Mouse (Mus musculus) adrenal gland (tissue): ENCODE measurements around the gene Rbck1.
"Not testable (repeated sequence)": the region's sequence is repeated elsewhere in the genome, so short reads cannot be mapped to it uniquely, and the experiment has no call there.

ENCODE experiments used
- intact Hi-C: fragments of 180-260 bp; cut with DNase I; formaldehyde crosslinking; loops from one replicate; pipeline ENCODE4 v1.15.1; 2025
- long read RNA-seq, 2 experiments: library from polyadenylated mRNA; unstranded; transcript quantifications; one replicate each; pipeline ENCODE4 v2.0.0; 2020; ENCODE audit warnings: borderline replicate concordance in 1 of 2; ENCODE audit not compliant: insufficient replicate concordance in 1 of 2

Gene Rbck1
- long read RNA-seq, experiment 1, transcript Rbck1-202 (12 exons, 2,384 nt), result major isoform, 71 of 102 reads
- long read RNA-seq, experiment 1, partial matches to known transcripts, result 9 of 102 reads
- long read RNA-seq, experiment 1, other reads (novel, unspliced or antisense), result 17 of 102 reads
- long read RNA-seq, experiment 2, transcript Rbck1-202 (12 exons, 2,384 nt), result major isoform, 88 of 114 reads
- long read RNA-seq, experiment 2, partial matches to known transcripts, result 17 of 114 reads
- long read RNA-seq, experiment 2, other reads (novel, unspliced or antisense), result 7 of 114 reads

DNA sequence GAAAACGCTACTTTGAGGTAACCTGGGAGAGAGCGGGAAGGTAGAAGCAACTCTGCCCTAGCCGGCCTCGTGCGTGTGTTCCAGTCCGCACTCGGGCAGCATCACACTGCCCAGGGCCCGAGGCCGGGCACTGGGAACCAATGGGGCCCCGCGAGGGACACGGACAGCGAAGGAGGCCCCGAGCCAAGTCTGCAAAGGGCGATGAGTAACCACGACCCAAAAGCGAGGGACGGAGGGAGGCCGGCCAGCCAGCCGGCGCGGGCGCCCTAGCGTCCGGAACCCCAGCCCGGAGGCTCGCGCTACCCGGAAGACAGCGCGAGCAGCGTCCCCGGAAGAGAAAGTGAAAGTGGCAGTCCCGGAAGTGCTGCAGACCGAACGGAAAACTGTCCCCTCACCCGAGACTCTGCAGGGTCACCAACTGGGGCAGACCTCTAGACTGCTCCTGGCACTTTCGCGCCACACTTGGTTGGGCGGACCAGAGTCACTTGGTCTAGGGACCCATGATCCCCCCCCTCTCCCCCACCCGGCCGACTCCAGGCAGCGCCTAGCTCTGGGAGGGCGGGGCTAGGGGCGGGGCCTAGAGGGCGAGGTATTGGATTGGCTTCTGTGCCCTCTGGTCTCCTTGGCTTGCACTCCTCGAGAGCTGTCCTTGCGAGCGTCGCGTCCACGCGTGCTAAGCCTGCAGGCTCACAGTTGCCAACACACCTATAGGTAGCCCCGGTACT, at the start of gene Rbck1:
Rbck1 (minus strand) TSS at position 553 of the 725 bp plus-strand sequence.
- intact Hi-C loops, result loop anchor here (5.0 to 10.0 kb wide), 2 partner anchors 40 to 227 kb away; partner anchors contain the start of genes Srxn1 and Tbc1d20

DNA sequence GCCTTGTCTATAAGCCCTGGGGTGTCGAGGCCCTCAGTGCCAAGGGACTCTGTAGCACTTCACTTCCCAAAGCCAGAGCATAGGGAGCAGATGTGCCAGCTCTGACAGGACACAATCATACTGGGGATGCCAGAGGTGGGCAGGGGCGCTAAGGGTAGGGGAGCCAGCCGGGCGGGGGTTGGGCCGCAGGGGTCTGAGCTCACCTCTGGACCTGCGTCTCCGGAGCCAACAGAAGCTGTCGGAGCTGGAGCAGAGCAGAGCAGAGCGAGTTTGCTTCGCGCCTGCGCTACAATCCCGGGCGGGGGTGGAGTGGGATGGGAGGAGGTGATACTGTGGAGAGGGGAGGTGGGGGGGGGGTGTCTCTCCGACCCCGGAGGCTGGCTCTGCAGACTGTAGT, 43.9 kb upstream of the Rbck1 start, which contains the start of gene Nrsn2:
Nrsn2 (minus strand) TSS at position 294 of the 397 bp plus-strand sequence.
- intact Hi-C loops, result no loop called here

DNA sequence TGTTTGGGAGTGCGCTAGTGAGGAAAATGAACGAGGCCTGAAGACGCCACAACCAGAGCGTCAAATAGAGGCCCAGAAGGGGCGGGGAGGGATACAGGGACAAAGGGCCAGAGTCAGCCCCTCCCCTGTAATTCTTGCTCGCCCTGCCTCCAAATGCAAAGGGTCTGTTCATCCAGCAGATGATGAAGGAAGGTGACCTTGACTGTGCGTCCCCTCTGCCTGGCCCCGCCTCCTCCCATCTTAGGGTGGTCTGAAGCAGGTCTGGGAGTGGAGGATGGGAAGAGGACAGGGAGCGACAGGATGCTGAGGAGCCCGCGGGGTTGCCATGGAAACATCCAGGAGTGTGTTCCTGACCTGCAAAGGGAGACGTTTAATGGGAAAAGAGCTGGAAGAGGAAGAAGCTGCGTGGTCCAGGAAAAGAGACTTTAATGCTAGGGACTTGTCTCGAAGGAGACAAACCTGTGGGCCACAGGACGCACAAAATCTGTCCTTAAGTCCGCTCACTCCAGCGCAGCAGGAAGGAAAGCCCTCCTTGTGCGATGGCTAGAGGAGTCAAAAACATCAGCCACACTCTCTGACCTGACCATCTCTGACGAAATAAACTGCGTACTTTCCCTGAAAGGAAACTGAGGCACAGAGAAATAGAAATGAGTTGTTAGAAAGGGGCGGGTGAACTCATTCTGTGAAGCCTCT, 43.3 kb upstream of the Rbck1 start:
- intact Hi-C loops, result no loop called here

DNA sequence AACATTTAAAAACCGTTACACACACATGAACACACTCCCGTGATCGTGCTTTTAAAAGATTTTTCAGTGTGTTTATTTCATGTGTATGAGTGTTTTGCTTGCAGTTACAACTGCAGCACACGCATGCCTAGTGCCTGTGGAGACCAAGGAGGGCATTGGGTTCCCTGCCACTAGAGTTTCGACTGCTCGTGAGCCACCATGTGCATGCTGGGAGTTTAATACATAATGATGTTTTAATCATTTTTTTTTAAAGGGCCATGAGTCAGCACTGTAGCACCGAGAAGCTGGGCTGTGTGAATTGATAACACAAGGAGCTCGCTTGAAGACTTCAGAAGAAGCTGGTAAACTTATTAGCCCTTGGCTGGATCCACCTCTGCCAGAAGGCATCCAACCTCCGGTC, 41.1 kb upstream of the Rbck1 start:
- intact Hi-C loops, result no loop called here

DNA sequence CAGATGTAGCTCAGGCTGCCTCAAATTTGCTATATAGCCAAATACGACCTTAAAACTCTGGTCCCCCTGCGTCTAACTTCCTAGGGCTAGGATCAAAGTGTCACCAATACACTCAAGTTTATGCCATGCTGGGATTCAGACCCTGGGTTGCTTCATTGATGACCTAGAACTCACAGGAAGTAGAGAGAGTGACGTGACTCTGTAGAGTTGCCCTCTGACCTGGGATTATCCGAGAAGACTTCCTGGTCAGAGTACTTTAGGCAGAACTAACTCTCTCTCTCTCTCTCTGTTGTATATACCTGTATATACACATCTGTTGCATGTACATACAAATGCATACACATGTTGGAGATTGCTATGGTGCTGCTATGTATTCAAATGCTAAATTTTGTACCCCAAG, 40.2 kb upstream of the Rbck1 start:
- intact Hi-C loops, result no loop called here

DNA sequence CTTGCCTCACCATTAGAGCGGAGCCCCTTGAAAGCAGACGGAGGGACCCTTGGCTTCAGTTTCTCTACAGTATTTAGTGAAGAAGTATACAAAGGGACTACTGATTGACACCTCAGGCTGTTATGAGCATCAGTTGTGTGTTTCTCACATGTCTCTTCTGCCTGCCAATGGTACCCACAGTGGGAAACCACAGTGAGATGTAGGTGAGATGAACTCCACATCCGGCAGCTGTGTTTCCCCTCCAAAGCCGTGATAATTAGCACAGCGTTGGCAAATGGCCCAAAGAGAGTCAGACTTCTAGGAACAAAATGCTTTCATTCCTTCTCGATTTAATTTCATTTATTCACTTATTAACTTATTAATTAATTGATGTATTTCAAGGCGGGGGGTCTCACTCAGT, 39.7 kb upstream of the Rbck1 start:
- intact Hi-C loops, result no loop called here

DNA sequence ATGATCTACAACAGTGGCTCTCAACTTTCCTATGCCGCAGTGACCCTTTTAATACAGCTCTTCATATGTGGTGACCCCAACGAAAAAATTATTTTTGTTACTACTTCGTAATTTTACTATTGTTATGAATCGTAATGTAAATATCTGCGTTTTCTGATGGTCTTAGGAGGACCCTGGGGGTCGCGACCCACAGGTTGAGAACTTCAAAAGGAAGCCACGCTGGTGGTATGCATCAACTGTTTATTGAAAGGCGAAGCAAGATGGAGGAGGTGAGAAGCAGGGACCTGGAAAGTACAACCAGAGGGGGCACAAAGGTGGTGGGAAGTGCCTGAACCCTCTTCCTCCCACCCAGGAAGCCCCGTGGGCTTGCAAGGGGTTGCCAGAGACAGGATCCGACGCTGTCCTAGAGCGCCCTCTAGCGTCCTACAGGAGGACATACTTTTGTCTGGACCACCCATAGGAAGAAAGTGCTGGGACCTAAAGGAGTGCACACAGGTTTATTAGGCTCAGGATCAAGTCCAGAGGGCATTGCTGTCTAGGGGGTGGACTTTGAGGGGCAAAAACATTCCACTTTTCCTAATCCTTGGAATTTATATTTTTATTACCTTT, 36.2 kb upstream of the Rbck1 start:
- intact Hi-C loops, result loop anchor here (1.0 kb wide), 1 partner anchor 279 kb away; no protein-coding TSS in a partner anchor

DNA sequence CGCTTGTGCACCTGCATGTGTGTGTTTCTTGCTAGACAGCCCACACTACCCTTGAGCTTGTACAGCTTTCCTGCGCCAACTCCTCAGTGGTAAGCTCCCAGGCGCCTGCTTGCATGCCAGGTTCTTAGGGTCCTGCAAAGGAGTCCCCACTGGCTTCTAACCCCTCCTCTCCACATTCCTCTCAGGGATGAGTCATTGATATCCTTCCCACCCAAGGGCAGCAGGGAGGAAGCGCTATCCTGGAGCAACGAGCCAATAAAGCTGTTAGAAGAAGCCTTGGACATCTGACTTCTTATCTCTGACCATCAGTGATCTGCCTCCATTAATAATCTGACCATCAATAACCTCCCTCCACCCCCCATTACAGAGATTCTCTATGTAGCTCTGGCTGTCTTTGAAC, 35.5 kb upstream of the Rbck1 start:
- intact Hi-C loops, result loop anchor here (1.0 kb wide), 1 partner anchor 279 kb away; no protein-coding TSS in a partner anchor

DNA sequence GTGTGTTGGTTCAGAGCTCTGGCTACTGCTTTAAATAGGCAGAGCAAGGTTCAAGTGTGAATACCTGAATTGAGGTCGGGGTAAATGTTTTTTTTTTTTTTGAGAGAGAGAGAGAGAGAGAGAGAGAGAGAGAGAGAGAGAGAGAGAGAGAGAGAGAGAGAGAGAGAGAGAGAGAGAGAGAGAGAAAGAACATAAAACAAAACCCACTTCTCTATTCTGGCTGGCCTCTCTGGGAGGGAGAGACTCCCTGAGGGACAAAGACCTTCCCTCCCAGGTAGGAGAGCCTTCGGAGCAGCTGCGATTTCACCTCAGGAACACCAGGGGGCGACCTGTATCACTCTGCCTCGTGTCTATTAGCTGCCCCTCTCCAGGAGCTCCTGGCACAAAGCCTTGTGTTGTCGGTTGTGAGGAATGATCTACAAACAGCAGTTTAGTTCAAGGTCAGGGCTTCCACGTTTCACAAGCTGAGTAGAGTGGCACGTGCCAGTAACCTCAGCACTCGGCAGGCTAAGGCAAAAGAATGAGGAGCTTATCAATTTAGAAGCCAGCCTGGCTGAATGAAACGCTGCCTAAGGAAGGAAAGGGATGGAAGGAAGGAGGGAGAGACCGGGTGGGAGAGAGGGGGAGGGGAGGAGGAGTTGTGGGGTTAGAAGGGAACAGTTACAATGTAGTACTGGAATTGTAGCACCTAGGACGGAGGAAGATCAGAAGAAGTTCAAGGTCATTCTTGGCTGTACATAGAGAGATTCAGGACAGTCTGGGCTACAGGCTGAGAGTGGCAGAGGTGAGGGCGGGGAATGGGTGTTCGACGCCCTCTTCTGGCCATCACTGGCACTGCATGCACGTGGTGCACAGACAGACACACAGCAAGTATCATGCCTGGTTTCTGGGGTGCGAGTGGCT, 31.0 kb upstream of the Rbck1 start:
- intact Hi-C loops, result no loop called here

DNA sequence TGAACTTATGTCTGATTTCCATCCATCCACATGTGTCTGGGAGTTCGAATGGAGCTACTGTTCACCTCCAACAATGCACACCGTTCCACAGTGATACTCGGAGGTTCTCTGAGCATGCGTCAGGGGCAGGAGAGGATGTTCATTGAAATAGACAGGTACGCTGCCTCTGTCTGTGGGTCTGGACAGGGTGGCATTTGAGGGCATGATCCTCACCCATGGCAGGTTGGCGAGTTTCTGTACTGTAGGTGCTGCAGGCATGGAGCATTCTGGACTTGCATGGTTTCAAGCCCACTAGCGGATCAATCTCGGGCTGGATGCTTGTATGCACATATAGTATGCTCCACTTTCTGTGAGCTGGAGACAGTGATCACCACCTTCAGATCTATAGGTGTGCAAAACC, 28.7 kb upstream of the Rbck1 start:
- intact Hi-C loops, result no loop called here

DNA sequence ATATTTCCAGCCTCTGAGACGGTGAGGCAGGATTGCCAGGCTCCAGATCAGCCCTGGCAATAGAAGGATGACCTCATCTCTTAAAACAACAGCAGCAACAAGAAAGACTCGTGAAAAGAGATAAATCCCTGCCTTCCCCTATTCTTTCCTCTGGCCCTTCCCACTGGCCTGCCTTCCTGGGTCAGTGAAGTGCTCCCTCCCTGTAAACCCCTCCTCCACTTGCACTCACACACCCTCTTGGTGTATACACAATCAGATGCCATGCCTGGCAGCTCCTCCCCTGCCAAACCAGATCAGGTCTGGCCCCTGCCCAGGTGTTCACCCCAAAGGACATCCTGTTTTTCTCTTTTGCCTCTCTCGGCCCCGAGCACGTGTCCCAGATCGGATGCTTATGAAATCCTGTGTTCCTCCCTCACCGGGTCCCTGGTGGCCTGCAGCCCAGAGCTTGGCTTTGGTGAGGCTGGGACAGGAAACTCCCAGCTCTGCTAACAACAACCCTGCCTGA, 27.9 kb upstream of the Rbck1 start:
- intact Hi-C loops, result no loop called here

DNA sequence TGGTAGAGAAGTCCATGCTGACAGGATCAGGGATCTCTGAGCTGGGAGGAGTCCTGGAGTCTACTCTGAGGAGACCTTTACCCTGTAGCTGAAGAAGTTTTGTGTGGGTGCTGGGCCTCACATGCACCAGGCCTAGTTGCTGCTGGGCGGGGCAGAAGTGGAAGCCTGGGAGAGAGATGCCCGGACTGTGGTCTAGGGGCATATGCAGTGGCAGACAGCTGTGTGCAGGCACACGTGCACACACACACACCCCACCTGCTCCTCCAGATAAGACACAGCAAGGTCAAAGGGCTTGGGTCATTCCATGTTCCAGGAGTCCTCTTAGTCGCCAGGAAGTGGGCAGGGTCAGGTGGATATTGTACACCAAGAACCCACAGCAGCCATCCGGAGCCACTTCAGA, 27.2 kb upstream of the Rbck1 start:
- intact Hi-C loops, result no loop called here

DNA sequence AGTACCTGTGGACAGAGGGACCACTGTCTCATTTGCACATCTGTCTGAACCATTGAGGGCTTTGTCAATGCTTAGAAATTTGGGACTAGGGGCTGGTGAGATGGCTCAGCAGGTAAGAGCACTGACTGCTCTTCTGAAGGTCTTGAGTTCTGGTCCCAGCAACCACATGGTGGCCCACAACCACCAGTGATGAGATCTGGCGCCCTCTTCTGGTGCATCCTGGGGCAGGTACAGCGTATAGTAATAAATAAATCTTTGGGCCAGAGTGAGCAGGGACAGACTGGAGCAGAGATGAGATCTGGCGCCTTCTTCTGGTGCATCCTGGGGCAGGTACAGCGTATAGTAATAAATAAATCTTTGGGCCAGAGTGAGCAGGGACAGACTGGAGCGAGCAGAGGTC, 26.5 kb upstream of the Rbck1 start:
- intact Hi-C loops, result not testable (repeated sequence)

DNA sequence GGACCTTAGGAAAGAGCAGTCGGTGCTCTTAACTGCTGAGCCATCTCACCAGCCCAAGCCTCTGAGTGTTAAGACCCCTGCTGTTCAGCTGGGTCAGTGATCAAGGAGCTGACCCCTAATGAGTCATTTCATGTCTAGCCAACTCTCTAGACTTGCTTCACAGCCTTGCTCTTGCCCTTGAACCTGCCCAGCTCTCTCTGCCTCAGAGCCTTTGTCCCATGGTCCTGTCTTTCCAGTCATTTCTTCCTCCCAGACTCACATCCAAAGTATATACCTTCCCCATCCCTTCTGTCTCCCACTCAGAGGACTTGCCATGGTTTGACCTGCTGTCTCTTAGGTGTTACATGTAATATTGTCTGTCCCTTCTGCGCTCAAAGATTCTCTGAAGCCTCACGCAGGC, 24.8 kb upstream of the Rbck1 start:
- intact Hi-C loops, result no loop called here

DNA sequence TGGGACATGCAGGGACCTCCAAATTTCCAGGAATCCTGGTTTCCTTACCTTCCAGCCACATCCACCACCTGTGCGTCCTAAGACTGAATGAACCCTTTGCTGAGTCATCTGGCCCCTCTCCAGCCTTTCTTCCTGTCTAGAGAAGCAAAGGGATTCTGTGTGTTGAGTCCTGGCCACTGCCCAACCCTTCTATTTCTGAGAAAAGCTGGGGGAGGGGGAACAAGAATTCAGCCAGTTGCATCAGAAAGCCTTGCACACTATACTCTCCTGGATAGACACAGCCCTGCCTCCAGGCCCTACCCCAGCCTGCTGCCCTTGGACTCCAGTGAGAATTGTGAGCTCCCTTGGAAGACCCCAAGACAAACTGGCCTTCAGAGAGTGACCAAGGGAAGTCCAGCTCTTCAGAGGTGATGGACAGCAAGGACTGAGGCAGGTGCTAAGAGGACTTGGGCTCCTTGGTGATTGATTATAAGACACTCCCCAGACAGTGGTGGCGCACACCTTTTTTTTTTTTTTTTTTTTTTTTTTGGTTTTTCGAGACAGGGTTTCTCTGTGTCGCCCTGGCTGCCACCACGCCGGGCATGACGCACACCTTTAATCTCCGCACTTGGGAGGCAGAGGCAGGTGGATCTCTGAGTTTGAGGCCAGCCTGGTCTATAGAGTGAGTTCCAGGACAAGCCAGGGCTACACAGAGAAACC, 17.5 kb upstream of the Rbck1 start:
- intact Hi-C loops, result no loop called here

DNA sequence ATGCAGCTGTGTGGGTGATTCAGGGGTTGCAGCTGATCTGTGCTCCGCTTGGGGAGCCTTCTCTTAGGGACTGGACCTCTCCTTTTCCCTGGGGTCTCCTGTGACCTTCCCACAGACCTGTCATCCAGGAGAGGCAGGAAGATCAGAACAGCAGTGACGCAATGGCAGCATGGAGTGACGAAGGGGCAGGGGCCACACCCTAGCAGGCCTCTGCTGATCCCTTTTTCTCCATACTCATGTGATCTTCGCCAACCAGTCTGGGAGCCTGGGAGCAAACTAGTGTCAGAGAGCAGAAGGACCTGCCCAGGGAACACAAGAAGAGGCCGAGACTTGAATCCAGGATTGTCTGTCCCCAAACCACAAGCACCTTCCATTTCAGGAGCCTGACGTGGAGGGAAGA, 16.8 kb upstream of the Rbck1 start:
- intact Hi-C loops, result no loop called here

DNA sequence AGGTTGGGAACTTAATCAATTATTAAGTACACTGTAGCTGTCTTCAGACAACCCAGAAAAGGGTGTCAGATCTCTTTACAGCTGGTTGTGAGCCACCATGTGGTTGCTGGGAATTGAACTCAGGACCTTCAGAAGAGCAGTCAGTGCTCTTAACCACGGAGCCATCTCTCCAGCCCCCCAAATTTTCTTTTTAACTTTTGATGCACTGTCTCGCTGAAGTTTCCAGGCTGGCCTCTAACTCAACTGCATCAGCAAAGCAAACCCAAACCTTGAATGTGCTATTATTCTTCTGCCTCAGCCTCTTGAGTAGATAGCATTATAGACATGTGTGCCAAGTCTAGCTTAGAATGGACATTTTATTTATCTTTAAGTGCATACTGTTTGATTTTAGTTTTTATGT, 15.3 kb upstream of the Rbck1 start:
- intact Hi-C loops, result no loop called here

DNA sequence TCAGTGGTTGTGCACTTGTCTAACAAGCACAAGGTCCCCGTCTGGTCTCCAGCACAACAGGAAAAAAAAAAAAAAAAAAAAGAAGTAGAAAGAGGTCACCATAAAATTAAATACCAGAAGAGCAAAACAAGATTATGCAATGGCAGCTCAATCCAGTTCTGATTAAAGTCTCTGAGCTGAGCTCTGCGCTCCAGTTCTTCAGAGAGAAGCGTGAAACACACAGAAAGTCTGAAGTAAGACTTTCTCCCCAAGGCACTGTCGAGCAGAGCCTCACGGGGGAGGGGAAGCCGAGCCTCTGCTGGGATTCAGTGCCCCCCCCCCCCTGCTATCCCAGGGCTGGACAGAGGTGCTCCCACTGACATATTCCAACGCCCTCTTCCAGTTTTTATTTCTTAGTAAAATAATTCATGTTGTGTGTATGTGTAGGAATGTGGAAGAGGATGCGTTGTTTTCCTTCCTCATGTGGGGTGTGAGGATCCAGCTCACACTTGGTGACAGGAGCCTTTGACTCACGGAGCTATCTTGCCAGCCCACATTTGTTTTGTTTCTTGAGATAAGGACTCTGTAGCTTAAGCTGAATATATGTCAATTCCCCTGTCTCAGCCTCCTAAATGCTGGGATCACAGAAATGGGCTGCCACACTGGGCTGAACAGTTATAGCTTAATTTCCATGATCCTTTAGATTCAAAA, 14.5 kb upstream of the Rbck1 start:
- intact Hi-C loops, result no loop called here

DNA sequence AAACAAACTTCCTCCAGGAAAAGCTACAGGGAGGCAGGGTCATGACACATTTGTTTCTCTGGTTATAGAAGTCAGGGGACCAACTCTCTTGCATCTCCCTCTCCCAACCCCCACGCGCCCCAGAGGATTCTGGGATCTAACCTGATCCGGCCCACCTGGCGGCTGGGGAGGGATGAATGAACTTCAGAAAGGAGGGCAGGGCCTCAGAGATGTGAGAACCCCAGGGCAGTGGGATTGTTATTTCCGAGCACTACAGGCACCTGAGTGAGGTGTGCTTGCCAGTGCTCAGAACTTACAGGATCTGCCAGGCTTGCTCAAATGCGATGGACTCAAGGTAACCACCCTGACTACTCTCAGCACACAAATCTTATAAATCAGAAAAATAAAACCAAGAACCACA, 12.9 kb upstream of the Rbck1 start:
- intact Hi-C loops, result no loop called here
